Mouse (Mus musculus) hindbrain, postnatal 0 days (tissue): Measurements from ENCODE around the gene Pskh1. TPM values are rescaled to one million over a fixed set of nuclear protein-coding genes. Genes with fewer than 3 reads are reported as not detected.

Experiments used
- ATAC-seq: fragments of 200-750 bp; cut with Nextera tagmentation; 2 replicates; pipeline ENCODE4 v1.8.0; 2017; ENCODE audit warnings: mild to moderate bottlenecking, moderate TSS enrichment, moderate library complexity
- DNase-seq: peaks from one replicate; pipeline ENCODE4 v3.0.0-alpha.2; 2015; ENCODE audit warnings: low spot score
- H3K27ac ChIP-seq: fragments of 300-500 bp; sonication (generic); 2 replicates; pipeline ENCODE4 v1.5.1; 2014; ENCODE audit warnings: mild to moderate bottlenecking
- H3K27me3 ChIP-seq: fragments of 300-500 bp; sonication (generic); 2 replicates; pipeline ENCODE4 v1.6.1; 2014; ENCODE audit warnings: low read length, mixed read lengths; ENCODE audit not compliant: insufficient read depth
- H3K36me3 ChIP-seq: fragments of 300-500 bp; sonication (generic); 2 replicates; pipeline ENCODE4 v1.6.1; 2014; ENCODE audit warnings: low read length, mixed read lengths; ENCODE audit not compliant: insufficient read depth
- H3K4me1 ChIP-seq: fragments of 300-500 bp; sonication (generic); 2 replicates; pipeline ENCODE4 v1.6.1; 2014; ENCODE audit warnings: antibody characterized with exemption, low read length, mixed read lengths; ENCODE audit not compliant: insufficient read depth
- H3K4me2 ChIP-seq: fragments of 300-500 bp; sonication (generic); 2 replicates; pipeline ENCODE4 v1.6.1; 2014; ENCODE audit warnings: low read depth, mild to moderate bottlenecking, low read length, moderate library complexity, mixed read lengths
- H3K4me3 ChIP-seq: fragments of 300-500 bp; sonication (generic); 2 replicates; pipeline ENCODE4 v1.5.1; 2014; ENCODE audit warnings: low read length
- H3K9ac ChIP-seq: fragments of 300-500 bp; sonication (generic); replicated peaks from 2 replicates; pipeline ENCODE4 v1.6.1; 2014; ENCODE audit warnings: mild to moderate bottlenecking, low read length, moderate library complexity, mixed read lengths
- H3K9me3 ChIP-seq: fragments of 300-500 bp; sonication (generic); 2 replicates; pipeline ENCODE4 v1.6.1; 2016; ENCODE audit warnings: low read length, mixed read lengths
- CTCF ChIP-seq: IDR thresholded peaks from 2 replicates; pipeline ENCODE4 v1.5.1; 2016; ENCODE audit warnings: antibody characterized with exemption, control low read depth, low read depth
- WGBS: fragments of 180-500 bp; shearing (Covaris S2); extraction: QIAGEN DNeasy Blood & Tissue Kit; methylation state at CpG from one replicate; pipeline ENCODE4 v1.1.7; 2014; 5-methylcytosine and 5-hydroxymethylcytosine counted together
- polyA plus RNA-seq: library from polyadenylated mRNA; unstranded; fragments of >200 nt; fragmentation: Nextera tagmentation; extraction: Ambion mirVana; gene quantifications from 2 replicates; pipeline ENCODE4 v1.2.1, GENCODE M21; 2015
- total RNA-seq: library from RNA; depleted of rRNA; stranded (reverse); fragments of >200 nt; gene quantifications from 2 replicates; pipeline ENCODE4 v1.2.3, GENCODE M21; 2014; rRNA removed

The Pskh1 gene
- 30.0 and 32.3 TPM in 2 replicates for total RNA-seq
- 11.3 and 11.5 TPM in 2 replicates for polyA plus RNA-seq

- DNase-seq (peak; percentile 97), ATAC-seq (peak; percentile 96)
- no peak for TF ChIP-seq CTCF
- Histone ChIP-seq H3K9me3 (no peaks in the 10 kb centered on the region), H3K36me3 (no peaks in the 10 kb centered on the region), H3K4me1 (peaks cover 5% of the 10 kb centered on the region), H3K9ac (peak within 1 kb of the TSS; percentile 96), H3K4me2 (peak within 1 kb of the TSS; percentile 84), H3K4me3 (peak within 1 kb of the TSS; percentile 70), H3K27me3 (no peaks in the 10 kb centered on the region), H3K27ac (peak within 1 kb of the TSS; percentile 87)
- under 1% methylated on average over 64 of the region's 68 CpGs for WGBS
Measured at GRCm38 (mm10) chr8:105900180-105900940, at the start of gene Pskh1. TSS of gene Pskh1 (plus strand) at chr8:105900441.

GRCm38 (mm10) chr8:105850611-105851010 lies 49.6 kb upstream of the Pskh1 start:
- Histone ChIP-seq H3K4me1 (peaks cover 7% of the 10 kb centered on the region), H3K4me3 (no peak overlapping the region), H3K4me2 (peak overlapping the region; percentile 31; the same call in 1 of the 2 replicates), H3K9me3 (no peaks in the 10 kb centered on the region), H3K27me3 (no peaks in the 10 kb centered on the region), H3K36me3 (peaks cover 35% of the 10 kb centered on the region), H3K27ac (no peak overlapping the region), H3K9ac (no peak overlapping the region)
- WGBS = 76% methylated on average over 7 of the region's 7 CpGs
- no peak for TF ChIP-seq CTCF
- ATAC-seq (no peak), DNase-seq (no peak)

- peak overlapping the region; percentile 70 for H3K4me3 ChIP-seq
- ATAC-seq (peak; percentile 87), DNase-seq (peak; percentile 97)
- H3K4me2 ChIP-seq = peak overlapping the region; percentile 66
- H3K27me3 ChIP-seq = no peaks in the 10 kb centered on the region
- peak overlapping the region; percentile 54; the same call in 1 of the 2 replicates for H3K27ac ChIP-seq
- 2% methylated on average over 34 of the region's 34 CpGs for WGBS
- peaks cover 24% of the 10 kb centered on the region for H3K36me3 ChIP-seq
- peak overlapping the region; percentile 60 for H3K9ac ChIP-seq
- peaks cover 18% of the 10 kb centered on the region for H3K4me1 ChIP-seq
- H3K9me3 ChIP-seq = no peaks in the 10 kb centered on the region
- TF ChIP-seq CTCF = no peak
Measured at GRCm38 (mm10) chr8:105851651-105852143, 48.5 kb upstream of the Pskh1 start.

- Histone ChIP-seq H3K4me3 (peak overlapping the region; percentile 70; the same call in 1 of the 2 replicates), H3K9me3 (no peaks in the 10 kb centered on the region), H3K27me3 (no peaks in the 10 kb centered on the region), H3K4me2 (peak overlapping the region; percentile 66; the same call in 1 of the 2 replicates), H3K9ac (no peak overlapping the region), H3K4me1 (peaks cover 20% of the 10 kb centered on the region), H3K27ac (no peak overlapping the region), H3K36me3 (peaks cover 19% of the 10 kb centered on the region; the same call in 1 of the 2 replicates)
- ATAC-seq (no peak), DNase-seq (no peak)
- no peak for TF ChIP-seq CTCF
- 84% methylated on average over 12 of the region's 12 CpGs for WGBS
Measured at GRCm38 (mm10) chr8:105852146-105852729, 48.0 kb upstream of the Pskh1 start.

GRCm38 (mm10) chr8:105853178-105853577 lies 47.1 kb upstream of the Pskh1 start, which contains the start of gene Cenpt:
TSS of gene Cenpt (minus strand) at chr8:105853278.
- Histone ChIP-seq H3K9me3 (no peaks in the 10 kb centered on the region), H3K4me3 (no peak within 1 kb of the TSS), H3K9ac (no peak within 1 kb of the TSS), H3K36me3 (peaks cover 13% of the 10 kb centered on the region; the same call in 1 of the 2 replicates), H3K27ac (no peak within 1 kb of the TSS), H3K4me2 (peak within 1 kb of the TSS; percentile 66; the same call in 1 of the 2 replicates), H3K27me3 (no peaks in the 10 kb centered on the region), H3K4me1 (peaks cover 20% of the 10 kb centered on the region)
- WGBS = 94% methylated on average over 3 of the region's 3 CpGs
- TF ChIP-seq CTCF = no peak
- DNase-seq (no peak), ATAC-seq (no peak)

- Histone ChIP-seq H3K9ac (peak overlapping the region; percentile 76; the same call in 1 of the 2 replicates), H3K9me3 (no peaks in the 10 kb centered on the region), H3K4me1 (peaks cover 20% of the 10 kb centered on the region), H3K36me3 (peaks cover 2% of the 10 kb centered on the region; the same call in 1 of the 2 replicates), H3K27me3 (no peaks in the 10 kb centered on the region), H3K4me2 (peak overlapping the region; percentile 98), H3K27ac (peak overlapping the region; percentile 79; the same call in 1 of the 2 replicates), H3K4me3 (peak overlapping the region; percentile 79)
- no peak for TF ChIP-seq CTCF
- ATAC-seq (no peak), DNase-seq (no peak)
- 28% methylated on average over 8 of the region's 8 CpGs for WGBS
Measured at GRCm38 (mm10) chr8:105854303-105854702, 45.9 kb upstream of the Pskh1 start.
